Mouse (Mus musculus): ENCODE data around the gene Slc25a39.

Slc25a39 gene

DNA sequence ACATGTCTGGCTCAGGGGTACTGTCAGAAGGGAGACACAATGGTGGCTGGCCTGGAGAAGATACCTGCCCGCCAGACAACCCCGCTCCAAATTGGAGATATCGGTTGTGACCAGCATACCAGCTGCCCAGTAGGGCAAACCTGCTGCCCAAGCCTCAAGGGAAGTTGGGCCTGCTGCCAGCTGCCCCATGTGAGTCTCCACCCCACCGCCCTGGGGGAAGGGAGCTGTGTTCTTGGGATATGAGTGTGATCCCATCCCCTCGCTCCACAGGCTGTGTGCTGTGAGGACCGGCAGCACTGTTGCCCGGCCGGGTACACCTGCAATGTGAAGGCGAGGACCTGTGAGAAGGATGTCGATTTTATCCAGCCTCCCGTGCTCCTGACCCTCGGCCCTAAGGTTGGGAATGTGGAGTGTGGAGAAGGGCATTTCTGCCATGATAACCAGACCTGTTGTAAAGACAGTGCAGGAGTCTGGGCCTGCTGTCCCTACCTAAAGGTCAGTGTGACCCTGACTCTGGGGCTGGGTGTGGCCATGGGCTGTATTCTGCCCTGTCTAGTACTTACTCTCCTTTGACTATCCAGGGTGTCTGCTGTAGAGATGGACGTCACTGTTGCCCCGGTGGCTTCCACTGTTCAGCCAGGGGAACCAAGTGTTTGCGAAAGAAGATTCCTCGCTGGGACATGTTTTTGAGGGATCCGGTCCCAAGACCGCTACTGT is 28.2 kb upstream of the Slc25a39 start:
- peak; percentile 69 for DNase-seq

- DNase-seq = no peak
Observed at GRCm38 (mm10) chr11:102434816-102435705, 27.3 kb upstream of the Slc25a39 start.

GRCm38 (mm10) chr11:102434406-102434805 is 26.7 kb upstream of the Slc25a39 start:
- peak; percentile 89 for DNase-seq

DNA sequence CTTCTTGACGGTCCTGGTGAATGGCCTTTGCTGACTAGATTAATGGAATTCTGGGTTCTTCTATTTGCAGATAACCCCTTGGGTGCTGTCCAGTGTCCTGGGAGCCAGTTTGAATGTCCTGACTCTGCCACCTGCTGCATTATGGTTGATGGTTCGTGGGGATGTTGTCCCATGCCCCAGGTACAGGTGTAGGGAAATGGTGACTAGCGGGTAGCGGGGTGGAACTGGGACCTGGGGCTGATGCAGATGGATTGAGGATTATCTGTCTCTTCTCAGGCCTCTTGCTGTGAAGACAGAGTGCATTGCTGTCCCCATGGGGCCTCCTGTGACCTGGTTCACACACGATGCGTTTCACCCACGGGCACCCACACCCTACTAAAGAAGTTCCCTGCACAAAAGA is 26.1 kb upstream of the Slc25a39 start:
- no peak for DNase-seq

DNA sequence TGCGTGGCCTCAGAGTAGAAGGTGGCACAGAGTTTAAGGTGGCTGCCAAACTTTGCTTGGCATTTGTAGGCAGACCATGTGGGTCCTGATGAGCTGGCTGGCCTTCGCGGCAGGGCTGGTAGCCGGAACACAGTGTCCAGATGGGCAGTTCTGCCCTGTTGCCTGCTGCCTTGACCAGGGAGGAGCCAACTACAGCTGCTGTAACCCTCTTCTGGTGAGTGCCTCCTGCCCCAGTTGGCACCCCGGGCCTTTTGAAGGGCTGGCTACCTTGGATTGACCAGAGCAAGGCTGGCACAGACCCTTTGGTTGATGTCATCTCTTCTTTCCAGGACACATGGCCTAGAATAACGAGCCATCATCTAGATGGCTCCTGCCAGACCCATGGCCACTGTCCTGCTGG is 25.1 kb upstream of the Slc25a39 start:
- DNase-seq = no peak

DNA sequence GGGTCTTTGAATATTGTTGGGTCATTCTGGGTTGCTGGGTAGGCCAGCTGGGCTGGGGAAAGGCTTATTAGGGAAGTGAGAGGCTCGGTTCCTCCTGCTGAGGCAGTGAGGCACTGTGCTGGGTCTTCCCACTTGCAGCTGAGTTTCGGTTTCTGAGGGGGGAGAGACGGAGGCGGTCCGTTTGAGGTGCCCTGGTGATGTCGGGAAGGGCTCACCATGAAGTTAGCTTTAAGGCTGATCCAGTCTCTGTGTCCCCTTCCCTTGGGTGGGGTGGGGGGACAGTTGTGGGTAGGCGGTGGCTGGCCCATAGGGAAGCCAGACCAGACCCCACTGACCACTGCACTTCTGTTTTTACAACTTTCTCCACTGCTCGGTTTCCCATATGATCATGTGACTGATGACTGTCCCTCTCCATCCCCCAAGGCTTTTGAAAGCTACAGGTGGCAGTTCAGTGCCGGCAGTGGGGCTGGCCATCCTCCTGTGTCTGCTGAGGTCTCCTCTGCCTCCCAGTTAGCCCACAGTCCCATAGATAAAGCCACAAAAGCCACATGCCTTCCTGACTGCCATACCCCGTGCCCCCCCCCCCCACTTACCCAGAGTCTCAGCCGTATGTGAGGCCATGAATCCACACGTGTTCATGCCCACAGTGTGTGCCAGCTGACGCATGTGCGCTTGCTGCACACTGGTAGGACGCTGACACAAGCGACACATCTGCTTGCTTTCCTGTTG is 24.5 kb upstream of the Slc25a39 start:
- no peak for DNase-seq

DNA sequence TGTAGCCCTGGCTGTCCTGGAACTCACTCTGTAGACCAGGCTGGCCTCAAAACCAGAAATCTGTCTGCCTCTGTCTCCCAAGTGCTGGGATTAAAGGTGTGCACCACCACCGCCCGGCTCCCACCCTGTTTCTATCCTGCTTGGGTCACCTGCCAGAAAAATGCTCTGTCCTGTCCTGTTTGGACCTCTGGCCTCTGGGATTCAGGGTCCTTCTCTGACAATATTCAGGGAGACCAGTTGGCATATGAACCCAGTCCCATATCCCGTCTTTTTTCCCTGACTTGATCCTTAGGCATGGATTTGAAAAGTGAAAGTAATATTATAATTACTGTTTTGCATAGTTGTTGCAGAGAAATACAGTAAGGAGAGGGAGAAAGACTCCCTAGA is 24.0 kb upstream of the Slc25a39 start:
- DNase-seq = no peak

GRCm38 (mm10) chr11:102431018-102431645 is 23.4 kb upstream of the Slc25a39 start:
- peak; percentile 88 for DNase-seq

DNA sequence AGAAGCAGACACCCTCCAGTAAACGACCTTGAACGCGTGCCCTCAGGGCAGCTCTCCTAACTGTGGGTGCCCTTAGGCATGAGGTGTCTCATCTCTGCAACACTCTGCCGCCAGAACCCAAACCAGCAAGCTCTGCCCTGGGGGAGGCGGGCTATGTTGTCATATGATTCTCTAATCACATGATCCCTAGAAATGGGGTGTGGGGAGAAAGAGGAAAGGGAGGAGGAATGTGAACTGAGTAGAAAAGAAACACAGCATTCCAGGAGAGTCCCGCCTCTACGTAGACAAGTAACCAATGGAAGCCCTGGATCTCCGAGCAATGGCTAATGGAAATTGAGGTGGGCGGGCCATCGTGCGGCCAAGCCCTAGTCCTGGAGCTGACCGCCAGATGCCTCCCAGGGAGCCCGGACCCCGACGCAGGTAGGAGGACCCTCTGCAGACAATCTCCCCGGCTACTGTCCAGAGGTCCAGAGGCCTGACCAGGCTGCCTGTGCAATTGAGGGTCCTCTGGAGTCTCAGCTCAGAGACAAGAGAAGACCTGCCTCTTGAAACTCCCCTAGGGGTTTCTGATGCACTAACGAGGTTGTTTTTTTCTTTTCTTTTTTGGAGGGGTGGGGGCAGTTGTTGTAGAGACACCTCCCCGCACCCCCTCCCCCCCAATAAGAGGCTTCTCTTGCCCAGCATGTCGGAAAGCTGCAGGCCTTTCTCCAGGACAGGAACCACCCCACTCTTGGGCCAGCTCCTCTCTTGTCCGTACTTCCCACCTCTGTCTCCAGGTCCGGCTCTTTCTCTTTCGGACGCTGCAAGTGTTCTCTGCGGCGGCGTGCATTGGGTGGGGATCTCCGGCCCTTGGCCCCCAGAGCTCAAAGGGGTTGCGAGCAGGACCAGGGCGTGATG is 22.6 kb upstream of the Slc25a39 start, which contains the start of gene Grn:
TSS of gene Grn (plus strand) at position 195 of the 897 bp plus-strand sequence.
- DNase-seq = peak; percentile 97

GRCm38 (mm10) chr11:102429551-102429950 is 21.8 kb upstream of the Slc25a39 start:
- no peak for DNase-seq

DNA sequence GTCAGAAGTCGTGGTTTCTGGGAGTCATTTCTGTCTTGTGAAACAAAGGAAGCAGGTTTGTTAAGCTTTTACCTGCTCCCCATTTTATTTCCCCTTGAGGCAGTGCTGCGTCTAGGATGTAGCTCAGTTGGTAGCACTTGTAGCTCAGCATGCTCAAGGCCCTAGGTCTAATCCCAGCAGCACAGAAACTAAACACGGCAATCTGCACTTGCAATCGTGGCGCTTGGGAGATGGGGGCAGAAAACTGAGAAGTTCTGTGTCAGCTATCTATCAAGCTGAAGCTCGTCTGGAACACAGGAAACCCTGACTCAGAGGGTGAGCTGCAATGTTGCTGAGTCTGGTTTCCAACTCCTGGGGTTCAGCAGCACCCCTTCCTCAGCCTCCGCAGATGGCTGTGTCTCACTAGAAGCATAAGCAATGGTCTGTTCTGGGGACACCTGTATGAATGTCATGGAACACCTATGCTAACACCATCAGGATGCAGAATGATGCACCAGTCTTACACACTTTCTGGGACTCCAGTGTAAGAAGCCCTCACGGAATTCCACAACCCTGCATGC is 21.3 kb upstream of the Slc25a39 start:
- no peak for DNase-seq

DNA sequence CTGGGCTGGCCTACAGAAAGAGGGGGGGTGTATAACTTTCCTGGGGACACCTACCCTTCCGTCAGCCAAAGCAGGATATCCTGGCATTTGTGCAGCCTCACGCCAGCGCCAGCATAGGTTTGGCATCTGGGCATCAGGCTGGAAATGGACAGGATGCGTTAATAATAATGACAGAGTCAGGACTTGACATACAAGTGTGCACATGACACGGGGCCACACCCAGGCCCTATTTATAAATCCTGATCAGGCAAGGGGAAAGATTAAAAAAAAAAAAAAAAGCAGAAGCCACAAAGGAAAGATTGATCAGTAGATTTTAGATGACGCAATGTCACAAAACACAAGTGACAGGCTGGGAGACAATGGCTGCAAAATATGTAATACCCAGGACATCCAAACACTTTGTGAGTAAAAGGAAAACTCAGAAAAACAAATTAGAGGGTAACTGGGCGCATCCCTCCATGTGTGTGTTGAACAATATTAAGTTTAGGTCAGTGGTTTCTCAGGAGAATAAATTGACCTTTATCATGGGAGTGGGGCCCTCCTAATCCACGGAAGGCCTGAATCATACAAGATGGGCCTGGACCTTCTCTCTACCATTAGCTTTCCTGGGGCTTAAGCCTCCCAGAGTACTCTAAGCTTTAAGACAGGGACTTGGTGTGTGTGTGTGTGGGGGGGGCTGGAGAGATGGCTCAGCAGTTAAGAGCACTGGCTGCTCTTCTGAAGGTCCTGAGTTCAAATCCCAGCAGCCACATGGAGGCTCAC is 18.0 kb upstream of the Slc25a39 start:
- no peak for DNase-seq

- DNase-seq = no peak
Observed at GRCm38 (mm10) chr11:102424666-102425065, 16.9 kb upstream of the Slc25a39 start.

DNA sequence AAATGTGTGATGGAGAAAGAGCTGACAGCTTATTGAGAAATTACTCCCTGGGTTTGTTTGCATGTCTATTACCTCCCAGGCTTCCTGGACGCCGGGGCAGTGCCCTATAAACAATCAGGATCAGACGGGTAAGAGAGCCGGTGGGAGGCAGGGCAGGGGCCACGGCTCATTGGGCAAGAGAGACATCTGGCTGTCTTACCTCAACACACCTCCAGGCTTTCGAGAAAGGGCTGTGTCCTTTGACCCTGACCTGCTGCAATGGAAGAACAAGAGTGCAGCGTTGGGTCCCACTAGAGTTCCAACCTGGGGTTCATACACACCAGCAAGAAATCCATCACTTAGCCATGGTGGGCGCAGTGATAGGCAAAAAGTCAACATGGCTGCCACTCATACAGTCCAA is 13.8 kb upstream of the Slc25a39 start:
- no peak for DNase-seq

DNA sequence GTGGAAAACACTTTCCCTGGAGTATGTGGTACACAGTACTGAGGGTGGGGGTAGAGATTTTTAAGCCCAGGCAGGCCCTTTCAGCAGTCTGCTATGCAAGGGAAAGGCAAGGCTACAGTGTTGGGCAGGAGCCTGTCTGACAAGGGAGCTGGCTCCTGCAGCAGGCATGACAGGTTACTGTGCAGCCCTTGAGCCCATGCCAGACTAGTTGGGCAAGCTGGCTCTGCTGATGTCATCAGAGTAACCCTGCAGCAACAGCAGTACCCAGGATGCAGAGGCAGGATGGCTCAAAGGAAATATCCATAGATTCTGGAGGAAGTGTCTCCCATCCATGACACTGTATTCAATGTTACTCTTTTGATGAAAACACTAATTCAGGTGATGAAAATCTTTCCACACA is 11.1 kb upstream of the Slc25a39 start:
- no peak for DNase-seq

DNA sequence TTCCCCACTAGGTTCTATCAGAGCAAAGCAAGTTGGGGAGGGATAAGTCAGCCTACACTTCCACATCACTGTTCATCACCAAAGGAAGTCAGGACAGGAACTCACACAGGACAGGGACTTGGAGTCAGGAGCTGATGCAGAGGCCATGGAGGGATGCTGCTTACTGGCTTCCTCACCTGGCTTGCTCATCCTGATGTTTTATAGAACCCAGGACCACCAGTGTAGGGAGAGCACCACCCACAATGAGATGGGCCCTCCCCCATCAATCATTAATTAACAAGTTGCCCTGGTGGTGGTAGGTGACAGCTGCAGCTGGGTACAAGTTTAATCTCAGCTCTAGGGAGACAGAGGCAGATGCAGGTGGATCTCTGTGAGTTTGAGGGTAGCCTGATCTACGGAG is 9.4 kb upstream of the Slc25a39 start:
- no peak for DNase-seq

GRCm38 (mm10) chr11:102415034-102415802 is 7.5 kb upstream of the Slc25a39 start:
- no peak for DNase-seq

- DNase-seq = no peak
Observed at GRCm38 (mm10) chr11:102413059-102413458, 5.3 kb upstream of the Slc25a39 start.

- DNase-seq = peak; percentile 96
Observed at GRCm38 (mm10) chr11:102411704-102412103, 4.0 kb upstream of the Slc25a39 start.

- no peak for DNase-seq
Observed at GRCm38 (mm10) chr11:102411061-102411460, 3.3 kb upstream of the Slc25a39 start.
